Mouse (Mus musculus) macrophage (primary cell): ENCODE data around the gene Usp29. TPM values are rescaled to one million over a fixed set of nuclear protein-coding genes. Genes with fewer than 3 reads are reported as not detected.
"Not testable (repeated sequence)": the region's sequence is repeated elsewhere in the genome, so short reads cannot be mapped to it uniquely, and the experiment has no call there.

Experiments
- H3K27ac ChIP-seq: fragments of 350-480 bp; formaldehyde crosslinking; 2 replicates; pipeline ENCODE4 v1.9.0; 2021
- H3K36me3 ChIP-seq: fragments of 350-480 bp; formaldehyde crosslinking; 2 replicates; pipeline ENCODE4 v1.9.0; 2021; ENCODE audit errors: inconsistent target
- H3K4me3 ChIP-seq: fragments of 350-480 bp; formaldehyde crosslinking; 2 replicates; pipeline ENCODE4 v1.9.0; 2021; ENCODE audit errors: inconsistent target
- H3K79me2 ChIP-seq: fragments of 350-480 bp; formaldehyde crosslinking; 2 replicates; pipeline ENCODE4 v1.9.0; 2021; ENCODE audit errors: inconsistent target
- WGBS: methylation state at CpG from one replicate; pipeline ENCODE4 v1.1.7; 2026; ENCODE audit warnings: inconsistent platforms; ENCODE audit not compliant: missing documents; 5-methylcytosine and 5-hydroxymethylcytosine counted together
- polyA plus RNA-seq: library from polyadenylated mRNA; stranded (reverse); fragments of 250-400 nt; gene quantifications from 3 replicates; pipeline ENCODE4 v1.2.4, GENCODE M21; 2018; ENCODE audit warnings: inconsistent platforms

Usp29 gene
- polyA plus RNA-seq, 1 experiment from 2014 or later = not detected

- no peak overlapping the region for H3K4me3 ChIP-seq
- H3K79me2 ChIP-seq = no peaks in the 10 kb centered on the region
- H3K27ac ChIP-seq = no peak overlapping the region
- WGBS = 82% methylated on average over 1 of the region's 1 CpGs
- no peaks in the 10 kb centered on the region for H3K36me3 ChIP-seq
Observed at GRCm38 (mm10) chr7:6736060-6736459, 5.7 kb downstream of the Usp29 start.

GRCm38 (mm10) chr7:6744281-6744904 lies 14.0 kb downstream of the Usp29 start:
- no peak overlapping the region for H3K27ac ChIP-seq
- H3K79me2 ChIP-seq = no peaks in the 10 kb centered on the region
- H3K36me3 ChIP-seq = no peaks in the 10 kb centered on the region
- WGBS = 69% methylated on average over 10 of the region's 10 CpGs
- H3K4me3 ChIP-seq = no peak overlapping the region

GRCm38 (mm10) chr7:6749196-6749595 lies 18.8 kb downstream of the Usp29 start:
- Histone ChIP-seq H3K27ac (no peak overlapping the region), H3K4me3 (no peak overlapping the region), H3K79me2 (no peaks in the 10 kb centered on the region), H3K36me3 (no peaks in the 10 kb centered on the region)
- 75% methylated on average over 7 of the region's 7 CpGs for WGBS

- H3K36me3 ChIP-seq = no peaks in the 10 kb centered on the region
- no peak overlapping the region for H3K4me3 ChIP-seq
- no peak overlapping the region for H3K27ac ChIP-seq
- no peaks in the 10 kb centered on the region for H3K79me2 ChIP-seq
- 72% methylated on average over 4 of the region's 4 CpGs for WGBS
Observed at GRCm38 (mm10) chr7:6753440-6753839, 23.1 kb downstream of the Usp29 start.

GRCm38 (mm10) chr7:6756777-6757291 lies 26.5 kb downstream of the Usp29 start:
- Histone ChIP-seq H3K27ac (no peak overlapping the region), H3K36me3 (no peaks in the 10 kb centered on the region), H3K4me3 (no peak overlapping the region), H3K79me2 (no peaks in the 10 kb centered on the region)
- 87% methylated on average over 4 of the region's 4 CpGs for WGBS

- Histone ChIP-seq H3K79me2 (no peaks in the 10 kb centered on the region), H3K27ac (no peak overlapping the region), H3K4me3 (no peak overlapping the region), H3K36me3 (no peaks in the 10 kb centered on the region)
- 84% methylated on average over 10 of the region's 12 CpGs for WGBS
Observed at GRCm38 (mm10) chr7:6759698-6760097, 29.3 kb downstream of the Usp29 start.

- Histone ChIP-seq H3K27ac (no peak overlapping the region), H3K79me2 (no peaks in the 10 kb centered on the region), H3K4me3 (no peak overlapping the region), H3K36me3 (no peaks in the 10 kb centered on the region)
- 66% methylated on average over 6 of the region's 6 CpGs for WGBS
Observed at GRCm38 (mm10) chr7:6760170-6760569, 29.8 kb downstream of the Usp29 start.

GRCm38 (mm10) chr7:6765240-6765639 lies 34.9 kb downstream of the Usp29 start:
- H3K27ac ChIP-seq = no peak overlapping the region
- no peak overlapping the region for H3K4me3 ChIP-seq
- WGBS = 67% methylated on average over 5 of the region's 5 CpGs
- no peaks in the 10 kb centered on the region for H3K36me3 ChIP-seq
- no peaks in the 10 kb centered on the region for H3K79me2 ChIP-seq

- no peaks in the 10 kb centered on the region for H3K79me2 ChIP-seq
- H3K4me3 ChIP-seq = no peak overlapping the region
- no peaks in the 10 kb centered on the region for H3K36me3 ChIP-seq
- 23% methylated on average over 8 of the region's 8 CpGs for WGBS
- H3K27ac ChIP-seq = no peak overlapping the region
Observed at GRCm38 (mm10) chr7:6770286-6770685, 39.9 kb downstream of the Usp29 start.

GRCm38 (mm10) chr7:6773865-6774413 lies 43.6 kb downstream of the Usp29 start:
- not testable (repeated sequence) for H3K36me3 ChIP-seq, H3K27ac ChIP-seq, H3K4me3 ChIP-seq, H3K79me2 ChIP-seq
- WGBS = 64% methylated on average over 11 of the region's 11 CpGs

GRCm38 (mm10) chr7:6776314-6777059 lies 46.1 kb downstream of the Usp29 start:
- H3K36me3 ChIP-seq = no peaks in the 10 kb centered on the region
- H3K4me3 ChIP-seq = no peak overlapping the region
- 79% methylated on average over 10 of the region's 10 CpGs for WGBS

GRCm38 (mm10) chr7:6777107-6777506 lies 46.7 kb downstream of the Usp29 start:
- no peaks in the 10 kb centered on the region for H3K79me2 ChIP-seq
- WGBS = 81% methylated on average over 2 of the region's 2 CpGs
- H3K36me3 ChIP-seq = no peaks in the 10 kb centered on the region
- H3K4me3 ChIP-seq = no peak overlapping the region
- no peak overlapping the region for H3K27ac ChIP-seq

More at GRCm38 (mm10) chr7:6776314-6777059, 46.1 kb downstream of the Usp29 start:
- Histone ChIP-seq H3K79me2 (no peaks in the 10 kb centered on the region), H3K27ac (no peak overlapping the region)

- Histone ChIP-seq H3K36me3 (no peaks in the 10 kb centered on the region), H3K79me2 (no peaks in the 10 kb centered on the region), H3K27ac (no peak overlapping the region), H3K4me3 (no peak overlapping the region)
- 54% methylated on average over 4 of the region's 4 CpGs for WGBS
Observed at GRCm38 (mm10) chr7:6777689-6778088, 47.3 kb downstream of the Usp29 start.

GRCm38 (mm10) chr7:6779172-6779571 lies 48.8 kb downstream of the Usp29 start:
- WGBS = 62% methylated on average over 5 of the region's 5 CpGs
- no peak overlapping the region for H3K27ac ChIP-seq
- no peaks in the 10 kb centered on the region for H3K36me3 ChIP-seq
- H3K79me2 ChIP-seq = no peaks in the 10 kb centered on the region
- H3K4me3 ChIP-seq = no peak overlapping the region

- no peak overlapping the region for H3K27ac ChIP-seq
- 84% methylated on average over 7 of the region's 11 CpGs for WGBS
- H3K36me3 ChIP-seq = no peaks in the 10 kb centered on the region
- H3K4me3 ChIP-seq = no peak overlapping the region
- no peaks in the 10 kb centered on the region for H3K79me2 ChIP-seq
Observed at GRCm38 (mm10) chr7:6781541-6781940, 51.2 kb downstream of the Usp29 start.
